Comparison of ENCODE assay signal across 14 mouse cellular contexts in genomic region chr11:91749322-91749721, GRCm38 (mm10).
"Had no signal": no experiment of that assay in that cellular context is flagged by ENCODE, and none has a peak within 500 bp of the region (broad histone marks: within the 10 kb centered on the region; RNA-seq: fewer than 3 reads in every experiment).

No protein-coding gene starts in this region.

- H3K9ac ChIP-seq: limb, embryonic 15.5 days; liver, embryonic 12.5 days; lung, embryonic 14.5 days; midbrain, embryonic 15.5 days; neural tube, embryonic 13.5 days; stomach, embryonic 15.5 days had no signal

- H3K27ac ChIP-seq: limb, embryonic 15.5 days; liver, embryonic 12.5 days; midbrain, embryonic 10.5 days; midbrain, embryonic 15.5 days; neural tube, embryonic 13.5 days; stomach, embryonic 15.5 days had no signal

- H3K36me3 ChIP-seq: limb, embryonic 15.5 days; liver, embryonic 12.5 days; midbrain, embryonic 10.5 days; midbrain, embryonic 15.5 days; neural tube, embryonic 13.5 days; stomach, embryonic 15.5 days had no signal

- H3K9me3 ChIP-seq: limb, embryonic 15.5 days; liver, embryonic 12.5 days; midbrain, embryonic 10.5 days; midbrain, embryonic 15.5 days; neural tube, embryonic 13.5 days; stomach, embryonic 15.5 days had no signal

- H3K27me3 ChIP-seq: limb, embryonic 15.5 days; liver, embryonic 12.5 days; midbrain, embryonic 15.5 days; neural tube, embryonic 13.5 days; stomach, embryonic 15.5 days had no signal

- H3K4me1 ChIP-seq: limb, embryonic 15.5 days; liver, embryonic 12.5 days; midbrain, embryonic 10.5 days; midbrain, embryonic 15.5 days; neural tube, embryonic 13.5 days; stomach, embryonic 15.5 days had no signal

- H3K4me3 ChIP-seq: limb, embryonic 15.5 days; liver, embryonic 12.5 days; midbrain, embryonic 10.5 days; midbrain, embryonic 15.5 days; neural tube, embryonic 13.5 days; stomach, embryonic 15.5 days had no signal

- H3K4me2 ChIP-seq: limb, embryonic 15.5 days; liver, embryonic 12.5 days; lung, embryonic 14.5 days; midbrain, embryonic 15.5 days; neural tube, embryonic 13.5 days; stomach, embryonic 15.5 days had no signal

- ATAC-seq: liver, embryonic 12.5 days; midbrain, embryonic 15.5 days had no signal

- DNase-seq: kidney, postnatal 10 days; layer of hippocampus, adult 9-11 months; layer of hippocampus, postnatal 36 days; lung, embryonic 14.5 days; lung, postnatal 10 days; lung, postnatal 4 days; right cerebral cortex, postnatal 14 days; thymus, postnatal 4 days had no signal
